Mouse (Mus musculus) monocyte, adult 2 months (primary cell): ENCODE results near the gene Rgs14.
A peak's percentile ranks its signal among the peaks of the same experiment; 100 is the strongest.

ENCODE experiments used
- DNase-seq, 2 experiments: peaks; one replicate each; pipeline ENCODE4 v3.0.0; 2022; ENCODE audit warnings: low spot score in 2 of 2, low read depth in 1 of 2

The Rgs14 gene

GRCm38 (mm10) chr13:55344286-55344685, 25.2 kb upstream of the Rgs14 start:
- DNase-seq: no peak

- DNase-seq: no peak
Observed at GRCm38 (mm10) chr13:55346745-55347144, 22.8 kb upstream of the Rgs14 start.

GRCm38 (mm10) chr13:55361145-55361544, 8.4 kb upstream of the Rgs14 start:
- no peak for DNase-seq

- DNase-seq: no peak
Observed at GRCm38 (mm10) chr13:55361974-55362452, 7.5 kb upstream of the Rgs14 start.

- peak; percentile 94 for DNase-seq
Observed at GRCm38 (mm10) chr13:55362453-55363060, 7.0 kb upstream of the Rgs14 start, which contains the start of gene Lman2. TSS of gene Lman2 (minus strand) at chr13:55362783.

GRCm38 (mm10) chr13:55368401-55368800, 1.1 kb upstream of the Rgs14 start:
- no peak for DNase-seq

- no peak for DNase-seq
Observed at GRCm38 (mm10) chr13:55370234-55370633, 702 bp downstream of the Rgs14 start.

GRCm38 (mm10) chr13:55371007-55371681, 1.6 kb downstream of the Rgs14 start:
- DNase-seq: no peak

GRCm38 (mm10) chr13:55371740-55372139, 2.2 kb downstream of the Rgs14 start:
- DNase-seq: no peak

GRCm38 (mm10) chr13:55374206-55374924, 4.8 kb downstream of the Rgs14 start:
- no peak for DNase-seq

GRCm38 (mm10) chr13:55375877-55376276, 6.3 kb downstream of the Rgs14 start:
- DNase-seq: no peak

- DNase-seq: no peak
Observed at GRCm38 (mm10) chr13:55378907-55379580, 9.5 kb downstream of the Rgs14 start.

GRCm38 (mm10) chr13:55381790-55382189, 12.3 kb downstream of the Rgs14 start:
- DNase-seq: no peak

- no peak for DNase-seq
Observed at GRCm38 (mm10) chr13:55390644-55391043, 21.1 kb downstream of the Rgs14 start.

- DNase-seq: no peak
Observed at GRCm38 (mm10) chr13:55391626-55392029, 22.1 kb downstream of the Rgs14 start.

- no peak for DNase-seq
Observed at GRCm38 (mm10) chr13:55392933-55393332, 23.4 kb downstream of the Rgs14 start.

GRCm38 (mm10) chr13:55398088-55398487, 28.6 kb downstream of the Rgs14 start, which contains the start of gene Slc34a1:
TSS of gene Slc34a1 (plus strand) at chr13:55398187.
- DNase-seq: no peak

- DNase-seq: no peak
Observed at GRCm38 (mm10) chr13:55399300-55400038, 29.9 kb downstream of the Rgs14 start.

GRCm38 (mm10) chr13:55400039-55400346, 30.5 kb downstream of the Rgs14 start:
- DNase-seq: no peak

- no peak for DNase-seq
Observed at GRCm38 (mm10) chr13:55403266-55403665, 33.7 kb downstream of the Rgs14 start.
